Mouse (Mus musculus): ENCODE data around the gene Dpep3. TPM values are rescaled to one million over a fixed set of nuclear protein-coding genes. Genes with fewer than 3 reads are reported as not detected.

Gene Dpep3
- polyA plus RNA-seq, 1 experiment from 2014 or later: not detected

GRCm38 (mm10) chr8:105956556-105956955 is 22.7 kb downstream of the Dpep3 start:
- WGBS: 54% methylated on average over 4 of the region's 4 CpGs
- Histone ChIP-seq H3K4me3 (no peak overlapping the region), H3K36me3 (peaks cover 60% of the 10 kb centered on the region), H3K9ac (no peak overlapping the region), H3K4me2 (no peak overlapping the region), H3K27ac (0 out of 2 replicates have a peak overlapping the region, but pooled peaks have one; percentile 38), H3K9me3 (replicated peaks) (no peaks in the 10 kb centered on the region), H3K27me3 (no peaks in the 10 kb centered on the region), H3K4me1 (replicated peaks) (peaks cover 45% of the 10 kb centered on the region)
- ATAC-seq (replicated peaks; ENCODE audit: insufficient number of reproducible peaks, insufficient read depth, low FRiP score, low read depth): peak; percentile 27; the same call in 1 of the 2 replicates

GRCm38 (mm10) chr8:105951057-105951659 is 28.1 kb downstream of the Dpep3 start:
- Histone ChIP-seq H3K4me1 (replicated peaks) (peaks cover 34% of the 10 kb centered on the region), H3K27ac (peak overlapping the region; percentile 63), H3K36me3 (peaks cover 82% of the 10 kb centered on the region), H3K4me3 (no peak overlapping the region), H3K9ac (no peak overlapping the region), H3K27me3 (no peaks in the 10 kb centered on the region), H3K9me3 (replicated peaks) (no peaks in the 10 kb centered on the region), H3K4me2 (no peak overlapping the region)
- 23% methylated on average over 7 of the region's 7 CpGs for WGBS
- ATAC-seq (replicated peaks; ENCODE audit: insufficient number of reproducible peaks, insufficient read depth, low FRiP score, low read depth): 0 out of 2 replicates have a peak, but pooled peaks have one; percentile 28

- peak; percentile 54 for ATAC-seq (replicated peaks; ENCODE audit: insufficient number of reproducible peaks, insufficient read depth, low FRiP score, low read depth)
- Histone ChIP-seq H3K36me3 (peaks cover 84% of the 10 kb centered on the region), H3K27me3 (no peaks in the 10 kb centered on the region), H3K9me3 (replicated peaks) (no peaks in the 10 kb centered on the region), H3K4me2 (no peak overlapping the region), H3K4me1 (replicated peaks) (peaks cover 34% of the 10 kb centered on the region), H3K4me3 (no peak overlapping the region), H3K9ac (no peak overlapping the region), H3K27ac (peak overlapping the region; percentile 59)
- 26% methylated on average over 10 of the region's 10 CpGs for WGBS
These were observed 29.9 kb downstream of the Dpep3 start for GRCm38 (mm10) chr8:105949350-105949749.

GRCm38 (mm10) chr8:105943321-105943739 is 35.9 kb downstream of the Dpep3 start, which contains the start of gene Lcat:
TSS of gene Lcat (minus strand) at chr8:105943382.
- Histone ChIP-seq H3K4me2 (no peak within 1 kb of the TSS), H3K9me3 (replicated peaks) (no peaks in the 10 kb centered on the region), H3K36me3 (peaks cover 68% of the 10 kb centered on the region), H3K9ac (no peak within 1 kb of the TSS), H3K4me3 (no peak within 1 kb of the TSS), H3K4me1 (replicated peaks) (peaks cover 2% of the 10 kb centered on the region; the same call in 1 of the 2 replicates), H3K27ac (no peak within 1 kb of the TSS), H3K27me3 (no peaks in the 10 kb centered on the region)
- 79% methylated on average over 7 of the region's 8 CpGs for WGBS
- ATAC-seq (replicated peaks; ENCODE audit: insufficient number of reproducible peaks, insufficient read depth, low FRiP score, low read depth): no peak

- ATAC-seq (replicated peaks; ENCODE audit: insufficient number of reproducible peaks, insufficient read depth, low FRiP score, low read depth): no peak
- 94% methylated on average over 5 of the region's 5 CpGs for WGBS
These were observed 36.7 kb downstream of the Dpep3 start for GRCm38 (mm10) chr8:105942542-105942941.

GRCm38 (mm10) chr8:105942026-105942425 is 37.2 kb downstream of the Dpep3 start:
- H3K27me3 ChIP-seq: no peaks in the 10 kb centered on the region
- 85% methylated on average over 11 of the region's 11 CpGs for WGBS
- no peak overlapping the region for H3K27ac ChIP-seq
- ATAC-seq (replicated peaks; ENCODE audit: insufficient number of reproducible peaks, insufficient read depth, low FRiP score, low read depth): no peak
- peaks cover 4% of the 10 kb centered on the region; the same call in 1 of the 2 replicates for H3K4me1 ChIP-seq (replicated peaks)
- H3K4me2 ChIP-seq: no peak overlapping the region
- no peaks in the 10 kb centered on the region for H3K9me3 ChIP-seq (replicated peaks)
- no peak overlapping the region for H3K9ac ChIP-seq
- H3K4me3 ChIP-seq: no peak overlapping the region
- peaks cover 55% of the 10 kb centered on the region for H3K36me3 ChIP-seq

More at GRCm38 (mm10) chr8:105942542-105942941, 36.7 kb downstream of the Dpep3 start:
- H3K27ac ChIP-seq: no peak overlapping the region
- no peak overlapping the region for H3K9ac ChIP-seq
- H3K4me1 ChIP-seq (replicated peaks): peaks cover 4% of the 10 kb centered on the region; the same call in 1 of the 2 replicates
- no peak overlapping the region for H3K4me2 ChIP-seq
- no peaks in the 10 kb centered on the region for H3K27me3 ChIP-seq
- H3K9me3 ChIP-seq (replicated peaks): no peaks in the 10 kb centered on the region
- peaks cover 60% of the 10 kb centered on the region for H3K36me3 ChIP-seq
- H3K4me3 ChIP-seq: no peak overlapping the region

- H3K27ac ChIP-seq: peak within 1 kb of the TSS; percentile 89
- 14% methylated on average over 4 of the region's 4 CpGs for WGBS
- H3K4me3 ChIP-seq: peak within 1 kb of the TSS; percentile 68
- H3K27me3 ChIP-seq: no peaks in the 10 kb centered on the region
- no peaks in the 10 kb centered on the region for H3K9me3 ChIP-seq (replicated peaks)
- peaks cover 19% of the 10 kb centered on the region for H3K36me3 ChIP-seq
- peaks cover 13% of the 10 kb centered on the region for H3K4me1 ChIP-seq (replicated peaks)
- peak within 1 kb of the TSS; percentile 85 for H3K4me2 ChIP-seq
- no peak for ATAC-seq (replicated peaks; ENCODE audit: insufficient number of reproducible peaks, insufficient read depth, low FRiP score, low read depth)
- peak within 1 kb of the TSS; percentile 70 for H3K9ac ChIP-seq
These were observed 40.9 kb downstream of the Dpep3 start, which contains the start of gene Psmb10 for GRCm38 (mm10) chr8:105938306-105938669. TSS of gene Psmb10 (minus strand) at chr8:105938444.

- Histone ChIP-seq H3K4me3 (peak overlapping the region; percentile 68), H3K27ac (peak overlapping the region; percentile 89), H3K9ac (peak overlapping the region; percentile 70), H3K4me1 (replicated peaks) (peaks cover 13% of the 10 kb centered on the region), H3K9me3 (replicated peaks) (no peaks in the 10 kb centered on the region), H3K4me2 (peak overlapping the region; percentile 85), H3K36me3 (peaks cover 13% of the 10 kb centered on the region; the same call in 1 of the 2 replicates), H3K27me3 (no peaks in the 10 kb centered on the region)
- ATAC-seq (replicated peaks; ENCODE audit: insufficient number of reproducible peaks, insufficient read depth, low FRiP score, low read depth): peak; percentile 15; the same call in 1 of the 2 replicates
- under 1% methylated on average over 33 of the region's 33 CpGs for WGBS
These were observed 41.5 kb downstream of the Dpep3 start for GRCm38 (mm10) chr8:105937496-105938305.

GRCm38 (mm10) chr8:105936866-105937475 is 42.3 kb downstream of the Dpep3 start:
- peak overlapping the region; percentile 68 for H3K4me3 ChIP-seq

GRCm38 (mm10) chr8:105935863-105936603 is 43.2 kb downstream of the Dpep3 start:
- peak overlapping the region; percentile 85 for H3K4me2 ChIP-seq
- ATAC-seq (replicated peaks; ENCODE audit: insufficient number of reproducible peaks, insufficient read depth, low FRiP score, low read depth): no peak
- 0 out of 2 replicates have a peak, but pooled peaks cover 5% of the 10 kb centered on the region for H3K36me3 ChIP-seq
- H3K9me3 ChIP-seq (replicated peaks): no peaks in the 10 kb centered on the region
- H3K4me3 ChIP-seq: peak overlapping the region; percentile 68
- H3K27ac ChIP-seq: peak overlapping the region; percentile 89
- H3K4me1 ChIP-seq (replicated peaks): peaks cover 13% of the 10 kb centered on the region
- peak overlapping the region; percentile 70 for H3K9ac ChIP-seq
- H3K27me3 ChIP-seq: no peaks in the 10 kb centered on the region
- 25% methylated on average over 7 of the region's 7 CpGs for WGBS

More at GRCm38 (mm10) chr8:105936866-105937475, 42.3 kb downstream of the Dpep3 start:
- peaks cover 13% of the 10 kb centered on the region for H3K4me1 ChIP-seq (replicated peaks)
- H3K36me3 ChIP-seq: peaks cover 10% of the 10 kb centered on the region; the same call in 1 of the 2 replicates
- peak overlapping the region; percentile 85 for H3K4me2 ChIP-seq
- peak; percentile 87 for ATAC-seq (replicated peaks; ENCODE audit: insufficient number of reproducible peaks, insufficient read depth, low FRiP score, low read depth)
- H3K27ac ChIP-seq: peak overlapping the region; percentile 89
- 1% methylated on average over 30 of the region's 30 CpGs for WGBS
- peak overlapping the region; percentile 70 for H3K9ac ChIP-seq
- H3K27me3 ChIP-seq: no peaks in the 10 kb centered on the region
- H3K9me3 ChIP-seq (replicated peaks): no peaks in the 10 kb centered on the region
